Mouse (Mus musculus): Measurements from ENCODE around the gene Cpne7. TPM values are rescaled to one million over a fixed set of nuclear protein-coding genes. Genes with fewer than 3 reads are reported as not detected.

Cpne7 gene
- total RNA-seq, 2 experiments from 2014 or later, result 3.6 to 5.0 TPM

Small RNA genes within 50 kb of the gene (microRNA-seq; reads per million reads assigned to microRNA genes)
- not detected for gene Mir7079
- 1.00 reads per million for gene Mir7080

Other genes starting within 250 kb of the Cpne7 start
- gene Ankrd11, start 75.1 kb upstream of the Cpne7 start, total RNA-seq (2021), result 10 to 100 TPM; 80.6 to 81.1 TPM
- gene Spg7, start 54.4 kb upstream of the Cpne7 start, total RNA-seq (2021), result 10 to 100 TPM; 82.4 to 92.7 TPM
- 100 to 1,000 TPM; 706 to 750 TPM for gene Rpl13, start 15.0 kb upstream of the Cpne7 start, total RNA-seq (2021)
- 1 to 10 TPM; 5.6 to 5.8 TPM for gene Sult5a1, start 40.9 kb downstream of the Cpne7 start, total RNA-seq (2021)
- gene Dpep1, start 68.9 kb downstream of the Cpne7 start, total RNA-seq (2021), result 10 to 100 TPM; 39.9 to 47.2 TPM
- 100 to 1,000 TPM in 1 of 2 experiments, 10 to 100 TPM in 1; 77.5 to 108 TPM for gene Chmp1a, start 95.4 kb downstream of the Cpne7 start, total RNA-seq (2021)
- gene Spata33, start 95.5 kb downstream of the Cpne7 start, total RNA-seq (2021), result 1 to 10 TPM; 2.9 to 3.7 TPM
- 10 to 100 TPM; 49.0 to 58.6 TPM for gene Cdk10, start 107.5 kb downstream of the Cpne7 start, total RNA-seq (2021)
- 10 to 100 TPM; 16.8 to 21.4 TPM for gene Spata2l, start 118.9 kb downstream of the Cpne7 start, total RNA-seq (2021)
- 10 to 100 TPM; 19.4 to 27.9 TPM for gene Zfp276, start 136.8 kb downstream of the Cpne7 start, total RNA-seq (2021)
- 10 to 100 TPM; 21.1 to 28.1 TPM for gene Vps9d1, start 137.0 kb downstream of the Cpne7 start, total RNA-seq (2021)
- 10 to 100 TPM in 1 of 2 experiments, 1 to 10 TPM in 1; 1.9 to 10.5 TPM for gene Fanca, start 201.2 kb downstream of the Cpne7 start, total RNA-seq (2021)
- gene Spire2, start 215.3 kb downstream of the Cpne7 start, total RNA-seq (2021), result 1 to 10 TPM; 1.1 to 1.4 TPM